Mouse (Mus musculus): ENCODE data around the gene Zfp963.

DNA sequence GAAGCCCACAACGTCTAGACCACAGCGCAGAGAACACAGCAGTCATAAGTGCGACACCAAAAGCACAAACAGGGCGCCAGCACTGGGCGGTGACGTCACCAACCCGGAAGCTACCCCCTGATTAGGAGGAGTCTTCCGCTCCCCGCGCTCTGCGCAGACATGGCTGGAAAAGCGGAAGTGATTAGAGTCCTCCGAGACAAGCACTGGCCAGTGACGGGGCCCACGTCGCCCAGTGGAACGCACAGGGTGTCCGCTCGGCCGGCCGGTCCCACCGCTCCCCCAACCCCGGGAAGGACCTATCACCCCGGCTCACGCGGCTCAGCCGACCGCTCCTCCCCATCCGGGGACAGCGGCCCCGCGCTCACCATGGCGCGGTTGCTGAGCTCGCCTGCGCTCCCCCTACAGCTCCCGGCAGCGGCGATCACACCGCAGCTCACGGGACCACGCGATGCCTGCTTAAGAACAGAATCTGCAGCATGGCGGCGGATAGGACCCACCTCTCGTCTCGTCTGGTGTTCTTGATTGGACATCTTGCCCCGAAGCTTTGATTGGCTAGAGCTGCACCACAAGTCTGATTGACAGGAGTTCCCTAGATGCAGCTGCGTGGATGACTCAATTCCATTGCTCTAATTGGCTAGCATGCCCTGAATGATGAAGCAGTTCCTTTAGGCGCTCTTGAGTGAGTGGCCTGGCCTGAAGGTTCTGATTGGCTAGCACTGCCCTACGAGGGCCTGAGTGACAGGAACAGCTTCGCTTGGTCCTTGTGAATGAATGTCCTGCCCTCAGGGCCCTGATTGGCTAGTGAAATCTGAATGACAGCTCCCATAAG, 33.2 kb downstream of the Zfp963 start:
- TF ChIP-seq POLR2A (IDR thresholded peaks at IDR 0.05; ENCODE audit: borderline replicate concordance, extremely low read depth, insufficient read depth, insufficient read length, poor library complexity, severe bottlenecking) (peak; percentile 92), CTCF (IDR thresholded peaks at IDR 0.05; ENCODE audit: borderline replicate concordance, extremely low read depth, insufficient read depth, insufficient read length) (no peak)
